Mouse (Mus musculus) testis, adult 10 weeks (tissue): ENCODE data around the gene Ccdc124. TPM values are rescaled to one million over a fixed set of nuclear protein-coding genes. Genes with fewer than 3 reads are reported as not detected.

Experiments
- polyA plus RNA-seq: library from polyadenylated mRNA; stranded (reverse); fragments of 350-450 nt; fragmentation: Illumina TruSeq; extraction: RNeasy Lipid Tissue Mini Kit (QIAGEN cat#74804); gene quantifications from one replicate; pipeline ENCODE4 v1.2.3, GENCODE M21; 2014; ENCODE audit warnings: low read depth, low replicate concordance

Gene Ccdc124
- 0.50 TPM for polyA plus RNA-seq

GRCm38 (mm10) chr8:70873364-70873985 is at the start of gene Ccdc124:
Ccdc124 (minus strand) TSS chr8:70873935.

GRCm38 (mm10) chr8:70905831-70906736 is 32.3 kb upstream of the Ccdc124 start, which contains the start of gene Map1s:
Map1s (plus strand) TSS chr8:70905932.

DNA sequence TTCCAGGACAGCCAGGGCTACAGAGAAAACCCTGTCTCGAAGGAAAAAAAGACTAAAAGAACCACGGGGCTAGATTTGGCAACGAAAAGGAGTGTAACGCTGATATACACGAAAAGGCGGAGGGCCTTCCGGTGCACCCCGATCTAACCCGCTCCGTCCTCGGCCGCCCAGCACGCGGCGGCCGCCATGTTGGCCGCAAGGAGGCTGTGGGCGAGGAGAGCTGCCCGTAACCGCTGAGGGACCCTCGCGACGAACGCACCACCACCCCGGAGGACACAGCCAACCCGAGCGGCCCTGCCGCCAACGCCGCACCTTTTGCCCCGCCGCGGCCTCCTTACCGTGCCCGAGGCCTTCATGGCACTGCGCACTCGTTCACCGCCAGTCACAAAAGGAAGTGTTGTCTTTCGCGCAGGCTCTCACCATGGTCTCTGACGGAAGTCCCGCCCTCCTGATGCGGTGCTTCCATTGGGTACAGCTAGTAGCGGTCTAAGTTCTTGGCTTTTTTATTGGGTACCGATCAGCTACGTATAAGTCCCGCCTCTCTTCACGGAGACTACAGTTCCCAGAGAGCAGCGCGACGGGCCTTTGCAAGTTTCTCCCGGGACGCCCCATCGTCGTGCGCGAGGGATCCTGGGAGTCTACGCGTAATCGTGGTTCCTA is 23.4 kb upstream of the Ccdc124 start, which contains the start of gene Rpl18a:
Rpl18a (minus strand) TSS at position 392 of the 660 bp plus-strand sequence.

DNA sequence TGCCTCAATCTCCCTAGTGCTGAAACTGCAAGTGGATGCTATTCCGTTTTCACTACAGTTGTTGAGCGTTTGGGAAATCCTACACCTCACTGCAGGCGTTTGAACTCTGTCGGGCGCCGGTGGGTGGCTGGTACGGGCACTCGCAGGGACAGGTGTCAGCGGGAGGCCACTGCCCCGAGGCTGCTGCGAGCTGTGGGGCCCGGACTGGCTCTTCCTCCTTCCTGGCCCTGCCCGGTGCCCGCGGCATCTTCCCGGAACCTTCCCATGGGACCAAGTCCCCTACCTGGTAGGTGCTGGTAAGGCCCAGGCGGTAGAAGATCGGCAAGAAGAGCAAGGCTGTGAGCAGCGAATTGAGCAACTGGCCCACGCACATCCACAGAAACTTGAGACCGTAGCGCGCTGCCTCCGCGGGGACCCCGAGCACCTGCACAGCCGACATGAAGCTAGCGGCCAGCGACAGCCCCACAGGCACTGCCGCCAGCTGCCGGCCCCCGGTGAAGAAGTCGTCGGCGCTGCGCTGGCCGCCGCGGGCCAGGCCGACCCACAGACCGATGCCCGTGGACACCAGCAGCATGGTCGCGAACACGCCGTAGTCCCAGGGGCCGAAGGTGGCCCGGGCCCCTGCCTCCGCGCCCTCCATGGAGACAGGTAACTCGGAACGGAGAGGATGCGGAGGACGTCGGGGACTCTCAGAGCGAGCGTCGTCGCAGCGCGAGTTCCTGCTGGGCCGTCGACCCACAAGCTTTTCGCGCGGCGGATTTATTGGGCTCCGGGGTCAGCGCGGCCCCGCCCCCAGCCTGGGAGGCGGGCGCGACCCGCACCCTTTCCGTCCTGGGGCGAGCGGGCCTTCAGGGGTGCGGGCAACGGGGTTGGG is 18.5 kb upstream of the Ccdc124 start, which contains the start of gene Slc5a5:
Slc5a5 (minus strand) TSS at position 736 of the 874 bp plus-strand sequence.

GRCm38 (mm10) chr8:70862824-70863641 is 10.7 kb downstream of the Ccdc124 start, which contains the start of gene Kcnn1:
Kcnn1 (minus strand) TSS chr8:70863258.

DNA sequence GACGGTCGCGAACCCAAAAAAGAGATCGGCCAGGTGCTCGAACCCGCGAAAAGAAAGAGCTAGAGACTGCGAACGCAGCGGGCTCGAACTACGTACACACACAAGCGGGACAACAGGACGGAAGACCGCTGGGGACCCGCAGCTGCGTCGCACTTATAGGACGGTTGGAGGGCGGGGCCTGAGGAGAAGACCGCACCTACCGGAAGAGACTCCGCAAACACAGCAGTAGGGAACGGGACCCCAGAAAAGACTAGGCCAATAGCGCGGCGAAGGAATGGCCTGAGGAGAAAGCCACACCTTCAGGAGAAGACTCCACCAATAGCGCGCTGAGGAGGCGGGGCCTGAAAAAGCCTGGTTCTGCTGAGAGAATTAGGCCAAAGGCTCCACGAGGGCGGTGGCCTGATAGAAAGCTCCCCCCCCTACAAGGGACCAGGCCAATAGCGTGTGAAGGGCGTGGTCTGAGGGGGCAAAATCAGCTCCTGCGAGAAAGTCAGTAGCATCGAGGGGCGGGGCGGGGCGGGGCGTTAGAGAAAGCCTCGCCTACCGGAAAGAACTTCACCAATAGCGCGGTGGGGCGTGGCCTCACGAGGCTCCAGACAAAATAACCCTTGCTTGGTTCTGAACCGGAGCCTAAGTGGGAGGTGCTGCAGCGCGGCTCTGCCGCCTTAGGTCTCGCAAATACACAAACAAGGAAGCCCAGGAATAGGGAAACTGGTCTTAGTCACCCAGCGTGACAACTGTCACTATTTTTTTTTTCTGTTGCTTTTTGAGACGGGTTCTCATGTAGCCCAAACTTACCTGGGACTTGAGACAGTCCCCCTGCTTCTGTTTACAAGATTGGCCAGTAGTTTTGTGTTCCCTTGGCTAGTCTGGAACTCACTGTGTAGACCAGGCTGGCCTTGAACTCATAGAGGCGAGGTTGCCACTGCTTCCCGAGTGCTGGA is 34.1 kb downstream of the Ccdc124 start, which contains the start of gene Arrdc2:
Arrdc2 (minus strand) TSS at position 313 of the 944 bp plus-strand sequence.

Other genes with a start within 250 kb of the Ccdc124 start
- gene Gdf15, start 241.5 kb downstream of the Ccdc124 start, polyA plus RNA-seq = not detected
- gene Pgpep1, start 213.5 kb downstream of the Ccdc124 start, polyA plus RNA-seq = 1.2 TPM
- gene Lsm4, start 200.7 kb downstream of the Ccdc124 start, polyA plus RNA-seq = 1.1 TPM
- 5.1 TPM for gene Jund, start 175.0 kb downstream of the Ccdc124 start, polyA plus RNA-seq
- 11.0 TPM for gene Iqcn, start 170.5 kb downstream of the Ccdc124 start, polyA plus RNA-seq
- gene Gm3336, start 155.4 kb downstream of the Ccdc124 start, polyA plus RNA-seq = not detected
- gene Pde4c, start 150.2 kb downstream of the Ccdc124 start, polyA plus RNA-seq = not detected
- gene Rab3a, start 119.3 kb downstream of the Ccdc124 start, polyA plus RNA-seq = 0.85 TPM
- 0.29 TPM for gene Mpv17l2, start 113.0 kb downstream of the Ccdc124 start, polyA plus RNA-seq
- gene Pik3r2, start 97.2 kb downstream of the Ccdc124 start, polyA plus RNA-seq = 0.84 TPM
- gene Mast3, start 68.9 kb downstream of the Ccdc124 start, polyA plus RNA-seq = 1.0 TPM
- gene Il12rb1, start 65.5 kb downstream of the Ccdc124 start, polyA plus RNA-seq = not detected
- gene Arrdc2, start 34.2 kb downstream of the Ccdc124 start, polyA plus RNA-seq = 1.6 TPM
- gene Kcnn1, start 10.7 kb downstream of the Ccdc124 start, polyA plus RNA-seq = not detected
- not detected for gene Slc5a5, start 18.8 kb upstream of the Ccdc124 start, polyA plus RNA-seq
- gene Rpl18a, start 23.5 kb upstream of the Ccdc124 start, polyA plus RNA-seq = 27.3 TPM
- gene Map1s, start 32.0 kb upstream of the Ccdc124 start, polyA plus RNA-seq = 1.9 TPM